Mouse (Mus musculus) ES-Bruce4 (cell line): Measurements from ENCODE around the gene Herc4.

Experiments used
- CTCF ChIP-seq: IDR thresholded peaks from one replicate; pipeline ENCODE4 v1.8.1; 2011; ENCODE audit warnings: low read depth, low read length
- POLR2A ChIP-seq: IDR thresholded peaks from one replicate; pipeline ENCODE4 v1.8.1; 2011; ENCODE audit warnings: low read length; ENCODE audit not compliant: insufficient read depth

DNA sequence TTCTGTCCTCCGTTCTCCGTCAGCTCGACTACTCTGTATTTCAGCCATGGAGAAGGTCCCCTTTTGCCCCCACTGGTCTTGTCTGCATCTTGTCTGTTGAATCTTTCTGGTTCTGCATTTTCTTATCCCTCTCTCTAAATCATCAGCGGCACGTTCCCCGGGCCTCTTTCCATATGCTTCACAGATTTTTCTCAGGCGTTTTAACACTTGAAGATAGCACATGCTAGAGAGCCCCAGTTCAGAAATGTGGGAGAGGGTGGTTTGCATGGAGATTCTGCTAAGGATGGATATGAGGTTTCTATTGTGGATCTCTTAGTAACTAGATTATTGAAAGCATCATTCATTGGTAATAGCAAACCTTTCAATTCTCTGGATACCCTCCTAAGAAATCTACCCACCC lies 13.3 kb upstream of the Herc4 start:
- TF ChIP-seq CTCF = no peak
- no peak for TF ChIP-seq POLR2A
